Mouse (Mus musculus) kidney, postnatal 25 days (tissue): Measurements from ENCODE around the gene Slx4ip.
"Not testable (repeated sequence)": the region's sequence is repeated elsewhere in the genome, so short reads cannot be mapped to it uniquely, and the experiment has no call there.

Source experiments
- DNase-seq, 2 experiments: peaks; one replicate each; pipeline ENCODE4 v3.0.0; 2021; ENCODE audit warnings: mixed read lengths in 2 of 2

Gene Slx4ip

DNA sequence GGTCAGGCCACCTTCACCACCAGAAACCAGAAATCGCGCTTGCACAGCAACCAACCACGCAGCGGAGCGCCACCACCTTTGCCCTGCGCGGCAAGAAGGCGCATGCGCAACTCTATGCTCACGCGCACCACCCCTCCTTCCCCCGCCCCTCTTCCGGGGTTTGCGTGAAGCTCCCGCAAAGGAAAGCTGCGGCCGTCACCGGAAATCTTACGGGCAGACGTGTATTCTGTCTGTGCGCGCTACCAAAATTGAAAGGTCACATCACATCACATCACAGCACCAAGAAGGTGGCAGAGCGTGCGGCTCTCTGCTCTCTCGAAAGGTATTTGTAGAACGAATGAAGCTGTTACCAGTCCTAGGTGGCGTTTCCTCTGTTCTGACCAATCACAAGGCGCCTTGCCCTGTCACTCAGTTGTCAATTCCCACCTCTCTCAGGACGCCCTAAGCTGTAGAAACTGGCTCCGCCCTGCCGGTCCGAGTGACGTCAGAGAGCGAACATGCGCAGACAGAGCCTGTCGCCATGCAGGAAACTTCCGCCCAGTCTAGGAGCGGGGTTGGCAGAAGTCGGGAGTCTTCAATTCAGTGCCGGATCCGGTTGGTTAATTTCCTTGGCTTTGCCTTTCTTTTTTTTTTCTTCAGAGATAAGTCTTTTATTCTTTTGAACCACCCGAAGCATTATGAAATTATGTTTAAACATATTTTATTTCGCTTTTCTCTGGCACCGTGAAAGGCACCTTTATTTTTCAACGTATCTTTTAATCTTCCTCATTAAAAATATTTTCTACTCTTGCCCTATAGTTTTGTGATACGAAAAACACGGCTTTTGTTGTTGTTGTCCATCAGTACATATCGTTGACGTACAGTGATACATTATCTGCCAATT lies at the start of gene Slx4ip, which contains the start of the genes AL731706.1 and Mkks:
Slx4ip (plus strand) TSS at position 151 of the 883 bp plus-strand sequence.
AL731706.1 (minus strand) TSS at position 322 of the 883 bp plus-strand sequence.
Mkks (minus strand) TSS at position 322 of the 883 bp plus-strand sequence.
- peak; percentile 99 to 100 for DNase-seq

GRCm38 (mm10) chr2:136850366-136850765 lies 40.7 kb upstream of the Slx4ip start:
- DNase-seq: no peak

DNA sequence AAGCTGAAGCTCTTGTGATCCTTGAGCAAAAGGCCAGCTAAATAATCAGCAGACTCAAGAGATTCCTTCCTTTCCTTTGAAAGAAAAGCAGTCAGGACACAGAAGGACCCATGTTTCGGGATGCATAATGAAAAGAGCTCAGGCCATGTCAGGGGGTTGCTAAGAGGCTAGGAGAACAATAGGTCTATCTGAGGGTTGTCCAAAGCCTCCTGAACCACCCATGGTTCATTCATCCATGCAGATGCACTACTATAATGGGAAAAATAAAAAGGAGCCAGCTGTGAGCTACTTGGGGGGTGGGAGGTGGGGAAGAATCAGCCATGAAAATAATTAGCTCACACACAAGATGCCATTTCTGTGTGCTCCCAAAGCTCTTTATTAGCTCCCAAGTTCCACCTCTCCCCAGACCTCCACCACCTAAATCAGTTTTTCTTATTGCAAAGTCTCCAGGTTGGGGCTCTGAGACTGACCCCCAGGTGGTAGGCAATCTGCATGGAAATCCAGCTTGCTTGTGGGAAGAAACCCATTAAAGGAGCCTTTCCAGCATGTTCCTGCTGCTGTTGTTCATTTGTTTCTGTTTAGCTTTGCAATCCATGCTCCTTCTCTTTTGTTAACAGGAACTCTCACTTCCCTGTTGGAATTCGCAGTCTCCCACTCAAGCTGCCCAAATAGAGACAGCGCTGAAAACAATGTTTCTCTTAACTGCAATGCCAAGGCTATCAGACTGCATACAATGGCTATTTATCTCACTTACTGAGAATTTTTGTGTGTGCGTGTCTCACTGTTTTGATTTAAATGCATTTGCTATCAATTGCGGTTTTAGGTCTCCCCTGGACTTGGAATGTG lies 36.3 kb upstream of the Slx4ip start:
- no peak for DNase-seq

GRCm38 (mm10) chr2:136885579-136885978 lies 5.4 kb upstream of the Slx4ip start, which contains the start of gene AL731706.2:
AL731706.2 (minus strand) TSS chr2:136885679.
- no peak for DNase-seq

DNA sequence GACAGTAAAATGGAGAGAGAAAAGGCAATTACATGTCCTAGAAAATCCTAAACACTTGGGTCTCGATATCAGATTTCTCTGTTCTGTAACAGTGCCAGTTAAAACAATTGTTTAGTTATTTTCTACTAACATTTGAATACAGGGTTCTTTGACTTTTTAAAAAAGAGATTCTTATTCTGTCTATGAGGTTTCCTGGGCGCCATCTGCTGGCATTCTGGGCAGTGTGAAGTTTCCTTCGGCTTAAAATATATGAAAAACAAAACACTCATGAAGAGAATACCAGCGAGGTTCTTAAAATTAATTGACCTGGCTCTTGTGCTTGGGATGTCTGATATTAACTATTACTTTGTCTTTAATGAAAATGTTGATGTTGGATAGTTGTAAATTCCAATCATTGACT lies 4.2 kb upstream of the Slx4ip start:
- peak in 1 of 2 experiments; percentile 57 for DNase-seq

- DNase-seq: not testable (repeated sequence)
Observed at GRCm38 (mm10) chr2:136890716-136891067, 326 bp upstream of the Slx4ip start.

GRCm38 (mm10) chr2:136891951-136892371 lies 943 bp downstream of the Slx4ip start:
- peak; percentile 97 for DNase-seq

- DNase-seq: no peak
Observed at GRCm38 (mm10) chr2:136894494-136894893, 3.5 kb downstream of the Slx4ip start.

GRCm38 (mm10) chr2:136896131-136896530 lies 5.1 kb downstream of the Slx4ip start:
- DNase-seq: no peak

GRCm38 (mm10) chr2:136908596-136908995 lies 17.6 kb downstream of the Slx4ip start:
- DNase-seq: no peak

- no peak for DNase-seq
Observed at GRCm38 (mm10) chr2:136909298-136909697, 18.3 kb downstream of the Slx4ip start.

- peak in 1 of 2 experiments; percentile 13 for DNase-seq
Observed at GRCm38 (mm10) chr2:136911958-136912411, 21.0 kb downstream of the Slx4ip start.

GRCm38 (mm10) chr2:136913021-136913420 lies 22.0 kb downstream of the Slx4ip start:
- no peak for DNase-seq

DNA sequence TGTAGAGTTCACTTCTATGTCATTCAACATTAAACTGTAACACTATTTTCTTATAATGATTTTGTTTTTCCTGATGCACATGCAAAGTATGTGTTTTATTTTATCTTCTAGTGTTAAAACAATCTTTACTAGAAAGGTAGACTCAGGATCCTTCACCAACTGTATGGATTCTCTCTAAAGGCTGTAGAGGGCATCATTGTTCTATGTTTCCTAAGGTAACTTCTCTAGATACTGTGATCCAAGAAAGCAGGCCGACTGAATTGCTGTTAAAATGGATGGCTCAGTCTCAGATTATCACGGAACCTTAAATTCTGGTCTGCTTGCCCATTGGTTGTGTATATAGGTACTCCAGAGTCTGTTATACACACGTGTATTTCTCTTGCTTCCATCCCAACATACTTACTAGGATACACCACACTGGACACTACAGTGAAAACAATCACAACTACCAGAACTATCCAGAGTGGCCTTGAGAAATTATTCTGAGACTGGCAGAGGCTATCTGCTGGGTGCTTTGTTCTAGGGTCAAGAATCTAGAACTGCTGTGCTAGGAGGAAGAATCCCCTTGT lies 23.4 kb downstream of the Slx4ip start:
- DNase-seq: no peak

DNA sequence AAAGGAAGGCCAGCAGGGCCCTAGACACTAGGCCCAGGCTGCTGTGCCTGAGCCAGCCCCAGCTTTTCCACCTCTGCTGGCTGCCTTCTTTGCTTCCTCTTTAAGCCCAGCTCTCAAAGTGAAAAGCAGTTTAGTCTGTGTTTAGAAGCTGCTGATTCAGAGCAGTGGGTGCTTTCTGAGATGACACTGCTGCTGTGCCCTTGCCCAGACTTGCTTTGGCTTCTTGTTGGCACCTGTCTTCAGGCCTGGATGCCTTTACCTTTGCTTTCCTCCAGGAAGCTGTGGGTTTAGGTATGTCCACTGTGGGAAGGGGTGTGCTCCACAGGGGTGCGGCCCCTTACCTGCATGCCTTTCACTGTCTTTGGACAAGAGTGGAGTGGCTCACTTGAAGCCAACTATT lies 28.4 kb downstream of the Slx4ip start:
- peak in 1 of 2 experiments; percentile 39 for DNase-seq

DNA sequence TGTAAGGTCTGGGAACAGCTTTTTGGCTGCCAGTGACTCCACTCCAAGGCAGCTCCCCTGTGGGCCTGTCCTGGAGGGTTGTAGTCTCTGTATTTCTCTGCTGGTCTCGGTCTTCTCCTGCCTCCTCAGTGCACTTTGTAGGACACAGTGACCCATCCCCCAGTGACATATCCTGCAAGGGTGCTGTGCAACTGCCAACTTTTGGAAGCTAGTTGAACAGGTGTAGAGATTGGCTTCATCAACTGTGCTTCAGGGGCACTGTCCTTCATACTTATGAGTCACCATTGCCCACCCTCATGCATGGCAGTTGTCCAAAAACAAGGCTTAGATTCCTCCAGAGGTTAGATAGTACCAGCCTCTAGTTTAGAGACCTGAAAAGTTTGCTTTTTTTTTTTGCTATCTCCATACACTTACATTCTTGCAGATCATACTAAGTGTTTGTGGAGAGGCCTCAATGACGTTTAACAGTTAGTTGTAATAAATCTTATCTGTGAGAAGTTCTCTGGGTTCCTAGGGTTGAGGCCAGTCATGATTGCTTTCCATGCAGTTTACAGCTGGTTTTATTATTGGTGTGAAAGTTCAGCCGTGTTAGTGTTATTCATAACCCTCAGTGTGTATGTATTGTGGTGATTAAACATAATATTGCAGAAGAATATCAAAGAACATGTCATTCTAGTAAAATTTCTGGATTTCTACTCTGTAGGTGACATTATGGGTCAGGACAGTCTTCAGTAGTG lies 29.4 kb downstream of the Slx4ip start:
- no peak for DNase-seq

- no peak for DNase-seq
Observed at GRCm38 (mm10) chr2:136921003-136921408, 30.0 kb downstream of the Slx4ip start.

- DNase-seq: no peak
Observed at GRCm38 (mm10) chr2:136936391-136937288, 45.6 kb downstream of the Slx4ip start.

DNA sequence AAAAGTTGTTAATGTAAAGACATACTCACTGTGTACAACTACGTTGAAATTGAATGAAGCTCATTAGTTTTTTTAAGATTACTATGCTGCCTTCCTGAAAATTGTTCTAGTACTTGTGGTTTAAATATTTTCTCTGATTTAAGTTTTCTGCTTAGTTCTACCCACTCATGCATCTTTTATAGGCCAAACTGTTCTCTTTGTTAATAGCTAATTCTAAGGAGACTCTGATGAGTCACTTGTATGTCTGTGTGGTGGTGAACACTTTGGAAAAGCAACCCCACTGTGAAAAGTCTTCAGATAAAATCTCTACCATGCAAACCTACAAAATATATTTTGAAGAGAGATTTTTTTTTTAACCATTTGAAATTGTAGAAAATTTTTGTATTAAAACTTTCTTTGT lies 47.2 kb downstream of the Slx4ip start:
- no peak for DNase-seq

DNA sequence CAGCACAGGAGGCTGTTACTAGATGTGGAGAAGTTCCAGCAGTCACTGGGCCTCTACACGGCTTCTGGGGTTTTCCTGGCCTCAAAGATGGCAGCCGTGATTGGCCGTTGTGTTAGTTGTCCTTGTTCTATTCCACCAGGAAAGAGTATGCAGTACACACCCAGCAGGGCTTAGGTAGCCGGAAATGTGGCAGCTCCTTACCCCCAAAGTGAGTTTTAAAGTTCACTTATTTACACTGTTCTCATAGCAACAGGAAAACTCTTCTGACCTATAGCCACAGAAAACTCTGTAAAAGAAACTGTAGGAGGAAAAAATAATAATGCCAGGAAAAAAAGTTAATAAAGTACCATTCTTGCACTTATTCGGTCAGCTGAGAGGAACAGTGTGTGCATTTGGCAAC lies 55.3 kb downstream of the Slx4ip start:
- DNase-seq: no peak

- DNase-seq: no peak
Observed at GRCm38 (mm10) chr2:136947500-136947899, 56.5 kb downstream of the Slx4ip start.
